Mouse (Mus musculus) olfactory bulb, adult 2 months (tissue): ENCODE data around the gene 1700030K09Rik. TPM values are rescaled to one million over a fixed set of nuclear protein-coding genes. Genes with fewer than 3 reads are reported as not detected.
A peak's percentile ranks its signal among the peaks of the same experiment; 100 is the strongest.

ENCODE experiments used
- H3K27ac ChIP-seq: fragments of 200-500 bp; 2 replicates; pipeline ENCODE4 v1.5.1; 2012; ENCODE audit warnings: low read depth, low read length; ENCODE audit not compliant: insufficient read depth
- H3K4me1 ChIP-seq: fragments of 200-500 bp; 2 replicates; pipeline ENCODE4 v1.6.1; 2012; ENCODE audit warnings: low read length; ENCODE audit not compliant: control insufficient read depth, insufficient read depth
- H3K4me3 ChIP-seq: fragments of 200-500 bp; 2 replicates; pipeline ENCODE4 v1.5.1; 2012; ENCODE audit warnings: mild to moderate bottlenecking, low read depth, low read length, moderate library complexity; ENCODE audit not compliant: insufficient read depth
- CTCF ChIP-seq: fragments of 200-500 bp; IDR thresholded peaks from 2 replicates; pipeline ENCODE4 v1.5.1; 2012; ENCODE audit warnings: low read depth, mild to moderate bottlenecking, low read length, moderate library complexity; ENCODE audit not compliant: insufficient read depth
- POLR2A ChIP-seq: fragments of 200-500 bp; IDR thresholded peaks from 2 replicates; pipeline ENCODE4 v1.6.1; 2012; ENCODE audit warnings: mild to moderate bottlenecking, low read depth, low read length, moderate library complexity; ENCODE audit not compliant: insufficient read depth
- WGBS: fragments of 180-500 bp; shearing (Covaris S2); methylation state at CpG from one replicate; pipeline ENCODE4 v1.1.7; 2018; 5-methylcytosine and 5-hydroxymethylcytosine counted together
- polyA plus RNA-seq: library from polyadenylated mRNA; stranded (reverse); fragments of >200 nt; gene quantifications from 2 replicates; pipeline ENCODE4 v1.2.4, GENCODE M21; 2012; ENCODE audit warnings: low replicate concordance; ENCODE audit not compliant: missing spikeins, insufficient read depth, insufficient read length

The 1700030K09Rik gene
- polyA plus RNA-seq, 1 experiment = not detected

GRCm38 (mm10) chr8:72474826-72475546, 31.3 kb downstream of the 1700030K09Rik start, which contains the start of gene Cherp:
Cherp (minus strand) TSS chr8:72475226.
- Histone ChIP-seq H3K4me1 (peaks cover 4% of the 10 kb centered on the region; the same call in 1 of the 2 replicates), H3K27ac (peak within 1 kb of the TSS; percentile 84), H3K4me3 (peak within 1 kb of the TSS; percentile 76)
- under 1% methylated on average over 80 of the region's 80 CpGs for WGBS
- TF ChIP-seq POLR2A = peak; percentile 94
- no peak for TF ChIP-seq CTCF

- H3K4me3 ChIP-seq = no peak overlapping the region
- H3K4me1 ChIP-seq = peaks cover 5% of the 10 kb centered on the region
- no peak overlapping the region for H3K27ac ChIP-seq
- TF ChIP-seq POLR2A = no peak
- no peak for TF ChIP-seq CTCF
- 79% methylated on average over 6 of the region's 6 CpGs for WGBS
These were observed 41.9 kb downstream of the 1700030K09Rik start for GRCm38 (mm10) chr8:72485456-72486199.

GRCm38 (mm10) chr8:72487014-72487413, 43.3 kb downstream of the 1700030K09Rik start:
- Histone ChIP-seq H3K4me1 (peaks cover 9% of the 10 kb centered on the region), H3K27ac (no peak overlapping the region), H3K4me3 (no peak overlapping the region)
- TF ChIP-seq POLR2A = no peak
- no peak for TF ChIP-seq CTCF

GRCm38 (mm10) chr8:72491017-72491416, 47.3 kb downstream of the 1700030K09Rik start:
- WGBS = 70% methylated on average over 2 of the region's 2 CpGs
- no peak for TF ChIP-seq POLR2A
- no peak for TF ChIP-seq CTCF
- Histone ChIP-seq H3K4me3 (no peak overlapping the region), H3K4me1 (peaks cover 9% of the 10 kb centered on the region), H3K27ac (no peak overlapping the region)

- H3K4me1 ChIP-seq = peaks cover 9% of the 10 kb centered on the region
- TF ChIP-seq POLR2A = no peak
- no peak for TF ChIP-seq CTCF
- 1% methylated on average over 97 of the region's 98 CpGs for WGBS
- H3K4me3 ChIP-seq = peak within 1 kb of the TSS; percentile 71
- H3K27ac ChIP-seq = peak within 1 kb of the TSS; percentile 37; the same call in 1 of the 2 replicates
These were observed 48.3 kb downstream of the 1700030K09Rik start, which contains the start of gene Slc35e1 for GRCm38 (mm10) chr8:72491680-72492621. Slc35e1 (minus strand) TSS chr8:72492614.

GRCm38 (mm10) chr8:72492622-72493081, 49.0 kb downstream of the 1700030K09Rik start:
- TF ChIP-seq CTCF = no peak
- TF ChIP-seq POLR2A = no peak
- Histone ChIP-seq H3K4me3 (peak overlapping the region; percentile 71), H3K4me1 (peaks cover 9% of the 10 kb centered on the region), H3K27ac (peak overlapping the region; percentile 37; the same call in 1 of the 2 replicates)
- WGBS = 2% methylated on average over 56 of the region's 56 CpGs

GRCm38 (mm10) chr8:72493381-72493780, 49.7 kb downstream of the 1700030K09Rik start:
- WGBS = 7% methylated on average over 8 of the region's 8 CpGs
- no peak overlapping the region for H3K27ac ChIP-seq

GRCm38 (mm10) chr8:72495411-72496111, 51.9 kb downstream of the 1700030K09Rik start:
- TF ChIP-seq CTCF = no peak
- TF ChIP-seq POLR2A = no peak
- H3K27ac ChIP-seq = no peak overlapping the region
- no peak overlapping the region for H3K4me3 ChIP-seq
- H3K4me1 ChIP-seq = peaks cover 5% of the 10 kb centered on the region
- 87% methylated on average over 23 of the region's 23 CpGs for WGBS

More at GRCm38 (mm10) chr8:72493381-72493780, 49.7 kb downstream of the 1700030K09Rik start:
- peaks cover 9% of the 10 kb centered on the region for H3K4me1 ChIP-seq
- H3K4me3 ChIP-seq = peak overlapping the region; percentile 69
- TF ChIP-seq CTCF (no peak), POLR2A (no peak)
